Mouse (Mus musculus) embryo, embryonic 11.5 days (tissue): ENCODE data around the gene Rnf185.
A peak's percentile ranks its signal among the peaks of the same experiment; 100 is the strongest.

Experiments used
- DNase-seq: peaks from one replicate; pipeline ENCODE4 v3.0.0-alpha.2; 2012; ENCODE audit warnings: low read depth, low spot score

Rnf185 gene

GRCm38 (mm10) chr11:3452167-3452639, at the start of gene Rnf185:
Gene Rnf185, minus strand, starts transcription at chr11:3452363.
- peak; percentile 88 for DNase-seq

GRCm38 (mm10) chr11:3497296-3497695, 45.1 kb upstream of the Rnf185 start:
- no peak for DNase-seq

- DNase-seq = no peak
Observed at GRCm38 (mm10) chr11:3496756-3497155, 44.6 kb upstream of the Rnf185 start.

GRCm38 (mm10) chr11:3495496-3495895, 43.3 kb upstream of the Rnf185 start:
- DNase-seq = no peak

GRCm38 (mm10) chr11:3494857-3495256, 42.7 kb upstream of the Rnf185 start:
- DNase-seq = no peak

- no peak for DNase-seq
Observed at GRCm38 (mm10) chr11:3492748-3493147, 40.6 kb upstream of the Rnf185 start.

GRCm38 (mm10) chr11:3489036-3489435, 36.9 kb upstream of the Rnf185 start:
- no peak for DNase-seq

GRCm38 (mm10) chr11:3487952-3488570, 35.9 kb upstream of the Rnf185 start, which contains the start of gene Pla2g3:
Gene Pla2g3, plus strand, starts transcription at chr11:3488284.
- no peak for DNase-seq

- no peak for DNase-seq
Observed at GRCm38 (mm10) chr11:3486349-3486748, 34.2 kb upstream of the Rnf185 start.

- no peak for DNase-seq
Observed at GRCm38 (mm10) chr11:3483980-3484642, 31.9 kb upstream of the Rnf185 start.

GRCm38 (mm10) chr11:3475489-3475888, 23.3 kb upstream of the Rnf185 start:
- DNase-seq = no peak

GRCm38 (mm10) chr11:3474480-3475115, 22.4 kb upstream of the Rnf185 start:
- no peak for DNase-seq

- DNase-seq = peak; percentile 75
Observed at GRCm38 (mm10) chr11:3472484-3472883, 20.3 kb upstream of the Rnf185 start.

GRCm38 (mm10) chr11:3471448-3471850, 19.3 kb upstream of the Rnf185 start:
- no peak for DNase-seq

- no peak for DNase-seq
Observed at GRCm38 (mm10) chr11:3462846-3463245, 10.7 kb upstream of the Rnf185 start.

- no peak for DNase-seq
Observed at GRCm38 (mm10) chr11:3459105-3459468, 6.9 kb upstream of the Rnf185 start.

GRCm38 (mm10) chr11:3458428-3459104, 6.4 kb upstream of the Rnf185 start:
- no peak for DNase-seq

- peak; percentile 45 for DNase-seq
Observed at GRCm38 (mm10) chr11:3456354-3456753, 4.2 kb upstream of the Rnf185 start.

- no peak for DNase-seq
Observed at GRCm38 (mm10) chr11:3454506-3454905, 2.3 kb upstream of the Rnf185 start.

- DNase-seq = no peak
Observed at GRCm38 (mm10) chr11:3453467-3453866, 1.3 kb upstream of the Rnf185 start.

- no peak for DNase-seq
Observed at GRCm38 (mm10) chr11:3452769-3453168, 606 bp upstream of the Rnf185 start.

GRCm38 (mm10) chr11:3451701-3452163, 431 bp downstream of the Rnf185 start:
- DNase-seq = no peak
